Mouse (Mus musculus) right cerebral cortex, postnatal 14 days (tissue): ENCODE results near the gene Adamtsl3.
"Not testable (repeated sequence)": the region's sequence is repeated elsewhere in the genome, so short reads cannot be mapped to it uniquely, and the experiment has no call there.

Experiments used
- DNase-seq: peaks from one replicate; pipeline ENCODE4 v3.0.0; 2022

Gene Adamtsl3

DNA sequence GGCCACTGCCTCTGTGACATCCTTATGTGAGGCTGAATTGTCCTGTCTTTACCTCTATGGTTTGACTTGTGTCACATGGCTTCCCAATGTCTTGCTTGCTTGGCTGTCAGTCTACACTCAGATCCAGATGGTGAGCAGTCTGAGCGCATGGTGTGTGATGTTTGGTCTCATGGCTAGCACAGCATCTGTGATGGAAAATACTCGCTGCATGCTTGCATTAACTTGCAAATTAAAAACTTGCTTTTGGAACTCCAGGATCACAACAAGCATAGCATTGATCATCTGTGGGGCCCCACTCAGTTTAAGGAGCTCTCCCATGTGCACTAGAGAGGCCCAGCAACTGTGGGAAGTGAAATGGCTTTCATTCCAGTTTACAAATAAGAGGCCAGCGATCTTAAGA lies 29.1 kb downstream of the Adamtsl3 start:
- DNase-seq, result no peak

DNA sequence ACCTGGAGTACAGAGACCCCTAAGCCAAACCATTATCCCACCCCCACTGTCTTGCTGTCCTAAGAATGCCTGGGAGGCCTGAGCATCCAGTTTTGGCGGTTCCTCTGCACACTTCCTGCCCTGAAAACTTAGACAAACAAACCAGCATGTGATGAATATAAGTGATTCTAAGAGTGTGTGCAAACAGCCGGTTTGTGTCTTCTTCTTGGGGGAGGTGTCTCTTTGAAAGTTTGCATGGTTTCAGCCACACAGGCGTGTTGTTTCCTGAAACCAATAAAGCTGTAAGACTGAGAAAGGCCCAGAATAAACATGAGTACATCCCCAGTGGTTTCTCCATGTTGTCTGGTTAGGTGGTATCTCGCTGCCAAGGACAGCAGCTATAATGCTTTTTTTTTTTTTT lies 30.6 kb downstream of the Adamtsl3 start:
- DNase-seq, result no peak

DNA sequence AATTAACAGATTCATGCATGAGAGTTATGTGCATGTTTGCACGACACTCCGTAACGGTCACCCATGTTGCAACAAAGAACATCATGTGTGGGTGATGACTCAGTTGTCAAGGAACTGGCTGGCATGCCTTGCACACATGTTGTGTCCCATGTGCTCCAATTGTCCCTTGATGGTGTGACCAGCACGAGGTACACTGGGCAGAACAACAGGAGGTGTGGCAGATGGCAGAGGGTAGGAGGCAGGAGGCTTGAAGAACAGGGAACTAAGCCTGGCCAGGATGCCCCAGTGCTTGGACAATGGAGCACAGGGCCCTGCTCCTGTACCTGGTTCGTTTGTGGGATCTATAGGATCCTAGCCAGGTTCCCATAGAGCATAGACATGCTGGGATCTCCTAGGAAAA lies 31.0 kb downstream of the Adamtsl3 start:
- no peak for DNase-seq

DNA sequence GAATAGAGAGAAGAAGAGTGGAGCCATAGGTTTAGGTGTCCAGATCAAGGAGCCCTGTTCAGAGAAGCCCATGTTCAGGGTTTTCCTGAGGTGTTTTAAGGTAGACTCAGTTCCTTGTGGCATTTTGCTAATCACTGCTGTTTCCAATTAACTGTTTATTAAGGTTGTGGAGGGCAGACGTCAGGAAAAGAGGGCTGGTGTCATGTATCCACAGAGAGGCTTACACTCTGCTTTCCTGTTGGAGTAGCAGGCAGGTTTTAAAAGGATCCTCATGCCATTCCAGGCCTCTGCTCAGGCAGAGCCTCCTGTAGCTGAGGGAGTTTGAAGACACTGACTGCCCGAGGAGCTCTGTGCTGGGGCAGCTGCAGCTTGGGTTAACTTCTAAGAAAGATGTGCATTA lies 32.6 kb downstream of the Adamtsl3 start:
- DNase-seq, result no peak

DNA sequence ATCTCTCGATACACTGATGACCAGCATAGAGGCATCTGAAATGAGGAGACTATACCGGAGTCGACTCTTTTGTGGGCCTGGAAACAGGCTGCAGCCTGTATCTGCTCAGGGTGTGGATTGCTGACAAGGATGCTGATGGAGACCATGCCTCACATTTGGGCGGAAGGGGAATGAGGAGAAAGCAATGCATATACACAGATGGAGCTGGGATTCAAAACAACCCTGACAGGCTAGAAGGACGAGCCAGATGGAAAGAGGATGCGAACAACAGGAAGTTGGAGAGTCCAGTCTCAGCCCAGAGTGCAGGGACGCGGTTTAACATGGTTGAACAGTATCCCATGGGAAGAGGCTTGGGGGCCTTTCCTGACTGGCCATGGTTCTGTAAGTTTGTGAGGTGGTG lies 34.6 kb downstream of the Adamtsl3 start:
- no peak for DNase-seq

DNA sequence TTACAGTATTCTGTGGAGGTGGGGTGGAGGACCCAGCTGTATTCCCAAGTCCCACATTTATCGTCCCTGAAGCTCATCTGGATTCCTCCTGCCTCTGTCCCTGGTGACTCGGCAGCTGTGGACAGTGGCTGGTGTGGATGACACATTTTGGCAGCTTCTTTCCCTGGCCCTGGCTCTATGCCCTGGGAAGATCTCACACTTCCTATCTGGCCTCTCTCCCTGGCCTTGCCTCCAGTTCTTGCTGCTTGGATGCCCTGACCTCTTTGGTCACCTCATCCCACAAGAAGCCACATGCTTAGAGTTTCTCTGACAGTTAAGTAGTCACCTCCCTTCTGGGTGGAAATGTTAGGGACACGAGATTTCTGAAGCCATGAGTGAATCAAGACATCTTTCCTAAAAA lies 35.9 kb downstream of the Adamtsl3 start:
- no peak for DNase-seq

DNA sequence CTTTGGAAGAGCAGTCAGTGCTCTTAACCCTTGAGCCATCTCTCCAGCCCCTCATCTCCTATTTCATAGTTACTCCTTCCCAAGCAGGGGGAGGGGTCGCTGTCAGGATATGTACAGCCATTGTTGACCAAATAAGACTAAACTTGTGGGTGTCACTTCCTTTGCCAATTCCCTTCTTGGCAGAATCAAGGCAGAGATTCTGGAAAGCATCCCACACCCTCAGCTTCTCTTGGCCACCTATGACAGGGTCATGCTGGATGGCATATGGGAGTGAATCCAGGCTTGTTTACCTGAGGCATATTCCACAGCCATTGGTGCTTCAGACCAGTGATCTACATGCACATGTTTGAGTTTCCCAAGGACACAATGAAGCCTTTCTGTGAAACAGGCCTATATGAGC lies 42.8 kb downstream of the Adamtsl3 start:
- DNase-seq, result no peak

DNA sequence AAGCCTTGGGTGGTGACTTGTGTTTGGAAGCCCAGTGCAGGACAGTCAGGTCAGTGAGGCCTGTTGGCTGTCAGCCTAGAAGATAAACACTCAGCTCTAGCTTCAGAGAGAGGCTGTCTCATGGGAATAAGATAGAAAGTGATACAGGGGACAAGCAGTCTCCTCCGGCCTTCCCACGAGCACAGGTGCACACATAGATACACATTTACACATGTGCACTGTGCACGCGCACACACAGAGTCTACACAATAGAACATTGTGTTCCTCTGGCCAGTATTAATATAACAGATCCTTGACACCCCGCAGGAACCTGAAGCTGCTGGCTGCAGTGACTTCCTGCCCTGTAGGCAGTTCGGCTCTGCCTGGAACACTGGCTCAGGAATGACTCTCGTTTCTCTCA lies 44.3 kb downstream of the Adamtsl3 start:
- no peak for DNase-seq

DNA sequence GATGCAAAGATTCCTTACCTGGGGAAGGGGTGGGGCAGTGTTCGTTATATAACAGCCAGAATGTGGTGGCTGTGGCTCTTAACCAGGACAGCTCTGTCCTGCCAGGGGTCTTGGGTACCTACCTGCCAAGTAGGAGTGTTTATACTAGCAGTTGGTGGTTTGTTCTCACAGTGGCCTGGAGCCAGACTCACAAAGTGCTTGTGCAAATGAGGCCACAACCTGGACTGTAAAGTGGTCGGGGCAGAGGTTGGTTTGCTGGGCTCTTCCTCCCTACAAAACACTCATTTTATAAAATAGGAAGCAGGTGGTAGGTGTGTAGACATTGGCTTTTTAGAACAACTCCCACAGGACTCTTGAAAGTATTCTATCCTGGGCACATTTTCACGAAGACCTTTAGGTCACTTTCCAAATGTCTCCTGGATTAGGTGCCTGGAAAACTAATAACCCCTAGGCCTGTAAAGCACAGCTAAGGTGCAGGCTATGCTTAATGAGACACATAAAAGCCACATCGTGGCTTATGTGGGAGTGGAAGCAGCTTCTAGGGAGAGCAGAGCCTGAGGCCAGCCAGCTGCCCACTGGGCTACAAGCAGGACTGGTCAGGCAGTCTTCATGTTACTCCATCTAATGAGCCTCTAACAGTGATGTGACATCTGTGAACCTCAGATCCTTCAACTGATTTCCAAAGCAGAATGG lies 47.5 kb downstream of the Adamtsl3 start:
- no peak for DNase-seq

DNA sequence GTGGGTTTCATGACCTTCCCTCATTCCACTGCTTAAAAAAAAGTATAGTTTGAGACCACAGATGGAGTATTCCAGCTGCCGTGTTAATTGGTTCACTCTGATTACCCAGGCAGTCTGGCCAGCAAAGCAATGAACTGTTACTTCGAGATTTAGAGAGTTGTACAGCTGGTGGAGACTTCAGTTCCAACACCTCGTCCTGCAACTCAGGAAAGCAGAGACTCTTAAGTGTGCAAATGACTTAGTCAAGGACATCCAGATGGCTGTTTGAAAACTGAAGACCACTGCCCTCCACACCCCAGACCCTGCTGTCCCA lies 48.0 kb downstream of the Adamtsl3 start:
- no peak for DNase-seq

DNA sequence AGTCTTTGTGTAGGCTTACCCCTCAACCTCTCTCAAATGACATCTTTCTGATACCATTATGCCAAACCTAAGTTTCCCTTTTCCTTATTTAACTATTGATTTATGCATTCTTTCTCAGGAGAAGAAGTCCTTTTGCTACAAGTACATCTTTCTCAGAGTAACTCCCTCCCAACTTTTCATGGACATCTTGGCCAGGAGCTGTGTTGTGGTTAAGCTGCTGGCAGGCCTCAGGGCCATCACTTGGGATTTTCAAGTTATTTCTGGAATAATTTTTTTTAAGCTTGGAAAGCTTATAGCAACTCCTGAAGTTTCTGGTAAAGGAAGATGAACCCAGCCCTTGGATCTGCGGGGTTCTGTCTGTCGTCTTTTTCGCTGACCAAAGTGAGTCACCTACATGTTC lies 51.6 kb downstream of the Adamtsl3 start:
- no peak for DNase-seq

DNA sequence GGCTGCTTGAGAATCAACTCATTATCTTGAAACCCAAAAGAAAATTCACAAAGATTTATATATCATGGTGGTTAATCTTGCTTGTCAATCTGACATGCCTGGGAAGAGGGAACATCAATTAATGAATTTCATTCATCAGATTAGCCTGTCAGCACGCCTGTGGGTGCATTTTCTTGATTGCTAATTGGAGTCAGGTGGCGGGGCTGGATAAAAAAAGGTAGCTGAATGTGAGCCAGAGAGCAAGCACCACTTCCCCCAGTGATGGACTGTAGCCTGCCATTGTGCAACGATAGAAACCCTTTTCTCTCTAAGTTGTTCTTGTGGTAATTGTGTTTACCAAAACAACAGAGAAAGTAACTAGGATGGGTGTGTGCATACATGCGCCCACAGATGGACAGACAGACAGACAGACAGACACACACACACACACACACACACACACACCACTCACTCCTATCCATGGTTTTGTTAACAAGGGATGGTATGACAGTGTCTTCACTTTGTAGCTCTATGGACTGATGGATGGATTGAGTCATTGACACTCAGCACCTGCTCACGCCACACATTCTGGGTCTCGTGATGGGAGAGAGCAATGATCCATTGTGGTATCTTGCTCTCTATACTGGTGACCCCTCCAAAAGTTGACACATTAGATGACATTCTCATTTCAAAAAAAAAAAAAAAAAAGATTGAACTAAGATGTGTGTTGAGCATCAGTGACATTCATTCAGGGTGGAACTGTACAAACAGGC lies 59.1 kb downstream of the Adamtsl3 start:
- DNase-seq, result no peak

DNA sequence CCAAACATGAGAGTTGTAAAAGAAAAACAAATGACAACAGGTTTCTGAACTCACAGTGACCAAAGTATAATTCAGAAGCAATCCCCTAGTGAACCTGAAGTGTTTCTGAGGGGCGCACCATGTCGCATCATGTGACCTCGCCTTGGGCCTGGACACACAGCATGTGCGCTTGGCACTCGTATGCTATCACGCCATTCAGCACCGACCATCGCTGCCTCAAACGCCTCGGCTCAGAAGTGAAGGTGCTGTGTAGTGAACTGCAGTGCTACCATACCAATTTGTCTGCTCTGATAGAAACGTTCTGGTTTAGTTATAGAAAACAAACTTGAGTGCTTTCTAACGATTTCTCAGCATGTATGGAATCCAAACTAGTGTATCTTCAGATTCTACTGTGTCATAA lies 59.7 kb downstream of the Adamtsl3 start:
- DNase-seq, result no peak

DNA sequence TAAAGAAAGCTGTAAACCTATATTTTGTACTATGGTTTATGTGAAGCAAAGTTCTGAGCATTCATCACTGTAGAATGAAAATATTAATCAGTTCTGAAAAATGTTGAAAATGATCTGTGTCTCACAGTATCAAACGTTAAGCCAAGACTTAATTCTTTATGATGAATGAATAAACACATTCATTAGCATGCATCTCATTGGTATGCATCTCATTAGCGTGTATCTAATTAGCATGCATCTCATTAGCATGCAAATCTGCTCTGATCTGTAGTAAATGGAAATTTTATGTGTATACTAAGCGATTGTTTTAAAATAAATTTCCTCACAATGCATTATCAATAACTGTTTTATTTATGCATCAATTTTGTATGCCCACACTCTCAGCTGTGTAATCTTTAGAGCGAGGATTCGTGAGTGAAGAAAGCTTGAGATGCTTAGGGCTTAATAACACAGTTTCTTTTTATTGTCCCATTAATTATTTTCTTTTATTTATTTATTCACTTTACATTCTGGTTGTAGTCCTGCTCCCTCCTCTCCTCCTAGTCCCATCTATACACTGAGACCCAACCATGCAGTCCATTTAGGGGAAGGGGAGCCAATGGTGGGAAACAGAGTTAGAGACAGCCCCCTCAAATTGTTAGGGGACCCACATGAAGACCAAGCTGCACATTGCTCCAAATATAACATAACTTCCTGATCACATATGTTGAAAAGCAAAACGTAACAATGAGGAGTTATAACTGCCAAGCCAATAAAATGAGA lies 60.4 kb downstream of the Adamtsl3 start:
- DNase-seq, result no peak

DNA sequence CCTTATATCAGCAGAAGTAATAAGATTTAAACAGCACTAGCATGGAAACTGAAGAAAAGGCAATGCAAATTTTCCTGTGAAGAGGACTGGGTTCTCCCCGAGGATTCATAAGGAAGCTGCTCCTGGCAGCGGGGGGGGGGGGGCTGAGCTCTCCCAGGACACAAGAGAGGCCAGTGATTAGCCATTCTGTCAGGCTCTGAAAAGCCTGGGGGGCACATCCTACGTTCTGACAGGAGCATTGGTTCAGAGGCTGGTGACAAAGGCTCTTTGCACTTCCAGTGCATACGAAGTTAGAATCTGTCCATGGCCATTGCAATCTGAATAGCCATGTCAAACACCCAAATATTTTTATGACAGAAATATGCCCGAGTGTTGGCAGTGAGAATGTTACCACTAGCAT lies 61.4 kb downstream of the Adamtsl3 start:
- DNase-seq, result no peak

DNA sequence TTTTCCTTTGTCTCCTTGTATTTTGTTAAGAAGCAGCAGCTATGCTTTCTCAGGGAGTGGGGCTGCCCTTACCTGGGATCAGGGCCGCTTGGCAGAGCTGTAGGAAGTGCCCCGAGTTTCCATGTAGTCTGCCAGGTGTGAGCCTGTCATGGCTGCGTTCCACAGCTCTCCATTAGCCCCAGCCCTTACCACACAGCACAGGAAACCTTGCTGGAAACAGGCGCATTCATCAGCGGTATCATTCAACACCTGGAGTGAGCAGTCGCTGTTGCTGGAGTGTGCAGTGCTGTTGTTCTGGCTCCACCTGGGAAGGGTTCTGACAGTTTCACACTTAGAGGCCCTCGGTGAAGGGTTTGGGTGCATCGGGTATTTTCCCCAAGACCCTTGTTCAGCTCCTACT lies 62.1 kb downstream of the Adamtsl3 start:
- no peak for DNase-seq

DNA sequence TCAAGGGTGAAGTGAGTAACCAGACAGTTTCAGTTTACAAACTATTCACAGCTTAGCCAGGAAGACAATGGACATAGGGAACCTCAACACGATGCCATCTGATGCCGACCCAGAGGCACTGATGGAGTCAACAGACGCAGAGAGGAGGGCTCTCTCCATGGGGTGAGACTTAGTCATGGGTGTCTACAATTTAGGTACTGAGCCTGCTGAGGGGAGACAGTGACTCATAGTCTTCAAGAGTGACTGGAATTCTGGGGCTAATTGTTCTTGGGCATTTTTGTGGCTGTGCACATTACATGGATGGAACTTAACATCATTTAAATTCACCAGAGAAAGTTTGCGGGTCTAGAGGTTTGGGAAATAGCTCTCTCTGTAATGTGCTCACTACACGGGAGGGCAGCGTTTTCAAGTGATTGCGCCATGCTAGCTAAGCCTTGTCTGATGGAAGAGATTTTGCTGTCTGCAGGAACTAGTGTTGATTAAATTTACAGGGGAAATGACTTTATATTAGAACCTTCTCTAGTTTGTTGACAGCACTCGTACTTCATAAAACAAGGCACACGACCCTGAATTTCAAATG lies 70.1 kb downstream of the Adamtsl3 start:
- DNase-seq, result no peak

DNA sequence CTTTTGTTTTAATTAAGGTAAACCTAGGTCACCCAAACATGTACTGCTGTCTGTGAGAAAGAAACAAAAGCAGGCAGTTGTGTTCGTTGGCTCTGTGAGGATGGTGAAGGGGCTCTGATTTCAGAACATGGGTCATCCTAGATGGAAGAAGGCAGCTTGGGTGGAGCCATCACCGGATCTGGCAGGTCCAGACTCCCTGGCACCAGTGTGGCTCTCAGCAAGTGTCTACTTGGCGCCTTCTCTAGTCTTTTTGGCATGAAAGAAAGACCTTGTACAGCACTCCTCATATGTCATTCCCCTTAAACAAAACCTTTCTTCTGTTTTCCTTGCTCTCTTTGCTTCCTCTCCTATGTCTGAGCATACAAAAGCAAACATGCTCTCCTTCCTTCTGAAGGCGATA lies 75.5 kb downstream of the Adamtsl3 start:
- no peak for DNase-seq

DNA sequence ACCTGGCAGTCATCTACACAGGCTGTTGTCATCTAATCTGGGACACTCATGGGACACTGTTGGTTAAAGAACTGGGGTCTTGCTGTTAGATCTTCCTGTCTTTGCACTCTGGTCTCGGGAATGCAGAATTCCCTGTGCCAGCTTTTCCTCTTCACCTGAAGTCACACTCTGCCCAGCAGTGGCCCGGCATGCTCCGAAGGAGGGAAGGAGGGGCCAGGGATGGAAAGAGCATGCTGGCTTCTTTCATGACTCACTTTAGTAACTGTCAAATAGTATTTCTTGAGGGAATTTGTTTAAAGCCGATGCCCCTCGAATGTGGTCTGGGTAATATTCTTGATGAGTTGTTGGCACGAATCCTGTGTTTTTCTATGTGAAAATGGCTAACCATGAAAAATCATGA lies 81.2 kb downstream of the Adamtsl3 start:
- DNase-seq, result no peak

DNA sequence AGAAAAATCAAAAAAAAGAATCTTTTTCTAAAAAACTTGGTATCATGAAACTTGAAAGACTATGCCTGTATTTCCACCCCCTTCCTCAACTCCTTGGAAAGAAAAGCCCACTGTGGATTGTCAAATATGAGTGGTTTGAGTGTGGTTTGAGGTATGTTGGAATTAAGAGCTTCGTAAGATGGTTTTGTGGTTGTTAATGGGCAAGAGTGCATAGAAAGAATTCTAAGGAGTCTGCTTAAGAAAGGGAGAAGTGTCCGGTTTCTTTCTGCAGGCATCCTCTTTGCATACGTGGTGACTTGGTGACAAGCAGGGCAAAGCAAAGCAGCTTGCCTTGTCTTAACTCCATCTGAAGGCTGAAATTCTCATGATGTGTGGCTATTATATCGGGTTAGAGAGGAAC lies 81.6 kb downstream of the Adamtsl3 start:
- DNase-seq, result no peak

DNA sequence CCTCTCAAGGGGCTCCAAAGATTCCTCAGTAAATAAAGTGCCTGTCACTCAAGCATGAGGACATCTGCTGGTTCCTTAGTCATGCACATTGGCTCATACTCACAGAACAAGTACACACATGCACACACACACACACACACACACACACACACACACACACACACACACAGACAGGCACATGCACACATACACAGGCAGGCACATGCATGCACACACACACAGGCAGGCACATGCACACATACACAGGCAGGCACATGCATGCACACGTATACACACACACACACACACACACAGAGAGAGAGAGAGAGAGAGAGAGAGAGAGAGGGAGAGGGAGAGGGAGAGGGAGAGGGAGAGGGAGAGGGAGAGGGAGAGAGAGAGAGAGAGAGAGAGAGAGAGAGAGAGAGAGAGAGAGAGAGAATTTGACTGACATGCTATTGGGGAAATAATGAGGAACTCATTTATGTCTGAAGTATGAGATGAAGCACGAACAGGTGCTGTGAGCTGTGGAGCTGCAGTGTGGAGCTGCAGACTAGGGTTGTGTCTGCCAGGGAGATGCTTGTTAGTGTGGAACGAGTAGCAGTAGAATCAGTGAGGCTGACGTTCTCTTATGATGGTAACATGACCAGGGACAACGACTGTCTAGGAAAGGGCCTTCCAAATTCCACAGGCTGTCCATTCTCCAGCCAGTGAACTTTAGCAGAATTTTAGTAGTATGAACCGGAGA lies 85.0 kb downstream of the Adamtsl3 start:
- DNase-seq, result not testable (repeated sequence)

DNA sequence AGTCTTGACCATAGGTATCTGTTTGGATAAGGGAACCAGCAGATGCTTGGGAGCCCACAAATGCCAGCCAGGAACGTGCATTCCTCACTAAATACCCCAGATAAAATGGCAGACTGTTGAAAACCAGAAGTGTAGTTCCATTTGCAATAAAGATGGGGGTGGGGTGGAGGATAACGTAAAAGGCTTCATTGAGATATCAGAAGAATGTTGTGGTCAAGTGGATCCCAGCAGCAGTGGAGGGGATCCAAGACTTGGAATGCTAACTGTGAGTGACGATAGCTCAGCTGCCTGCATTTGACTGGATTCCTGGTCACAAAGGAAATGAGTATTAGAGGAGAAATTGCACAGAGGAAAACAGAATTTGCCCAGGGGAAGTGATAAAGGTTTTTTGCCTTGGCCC lies 87.1 kb downstream of the Adamtsl3 start:
- DNase-seq, result no peak

DNA sequence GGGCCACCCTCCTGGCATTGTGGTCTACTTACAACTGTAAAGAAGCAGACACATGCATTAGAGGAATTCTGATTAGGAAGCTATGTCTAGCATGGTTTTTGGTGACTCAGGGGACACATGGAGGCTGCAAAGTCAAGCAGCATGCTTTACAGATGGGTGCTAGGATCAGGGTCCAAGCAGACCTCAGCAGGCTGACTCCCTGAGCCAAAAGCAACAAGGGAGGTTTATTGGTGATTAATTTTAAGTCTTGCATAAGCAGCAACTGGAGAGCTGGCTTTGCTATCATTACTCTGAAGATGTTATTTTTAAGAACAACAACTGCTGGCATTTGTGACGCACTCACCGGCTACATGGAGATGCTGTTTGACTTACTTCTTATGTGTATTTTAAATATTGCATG lies 88.1 kb downstream of the Adamtsl3 start:
- DNase-seq, result no peak
